Comparison of ENCODE assay signal across 17 mouse cellular contexts in the genomic region with DNA sequence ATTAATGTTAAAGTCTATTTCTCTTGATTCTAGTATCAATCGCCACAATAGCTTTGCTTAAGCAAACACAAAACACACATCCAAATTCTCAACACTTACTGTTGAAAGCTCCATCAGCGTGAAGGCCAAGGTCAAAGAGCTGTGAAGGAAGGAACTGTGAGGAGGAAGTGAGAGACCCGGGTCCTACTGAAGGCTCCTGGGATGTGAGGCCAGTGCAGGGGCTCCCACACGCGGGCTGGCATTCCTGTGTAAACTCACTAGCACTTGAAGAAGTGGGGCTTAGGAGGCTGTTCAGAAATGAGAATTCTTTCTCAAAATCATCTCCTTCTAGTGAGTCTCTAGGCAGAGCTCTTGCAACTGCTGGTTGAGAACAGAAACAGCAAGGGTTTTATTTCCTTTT. TPM values are rescaled to one million over a fixed set of nuclear protein-coding genes. Genes with fewer than 3 reads are reported as not detected.
"Had no signal": no experiment of that assay in that cellular context is flagged by ENCODE, and none has a peak within 500 bp of the region (broad histone marks: within the 10 kb centered on the region; RNA-seq: fewer than 3 reads in every experiment).

No protein-coding gene starts in this region.

- H3K27me3 ChIP-seq: megakaryocyte, embryonic 14.5 days; midbrain, embryonic 13.5 days; midbrain, embryonic 15.5 days; neural tube, embryonic 12.5 days; stomach, embryonic 15.5 days had no signal

- ATAC-seq: midbrain, embryonic 13.5 days; midbrain, embryonic 15.5 days had no signal

- DNase-seq: lung, adult 18-20 months; lung, embryonic 14.5 days; lung, postnatal 10 days; lung, postnatal 4 days; retina, postnatal 1 day; right cerebral cortex, adult 18-20 months; right cerebral cortex, postnatal 25 days; right cerebral cortex, postnatal 4 days; thymus, adult 2 months; thymus, postnatal 25 days; thymus, postnatal 4 days had no signal

- H3K36me3 ChIP-seq: midbrain, embryonic 15.5 days; neural tube, embryonic 12.5 days; stomach, embryonic 15.5 days had no signal

RNA-seq across cellular contexts. Expression of gene Ica1l, which starts 45.6 kb away (rescaled TPM):
- total RNA-seq: monocyte, adult 5-6 weeks had no signal
